Mouse (Mus musculus) testis, adult 2 months (tissue): ENCODE data around the gene Calr3.

Experiments
- CTCF ChIP-seq: fragments of 200-500 bp; IDR thresholded peaks from 2 replicates; pipeline ENCODE4 v1.5.1; 2012; ENCODE audit warnings: low read depth, mild to moderate bottlenecking, inconsistent platforms, low read length, moderate library complexity; ENCODE audit not compliant: control insufficient read depth, insufficient read depth, insufficient replicate concordance
- POLR2A ChIP-seq: fragments of 200-500 bp; IDR thresholded peaks from 2 replicates; pipeline ENCODE4 v1.6.1; 2012; ENCODE audit warnings: low read depth, mild to moderate bottlenecking, inconsistent platforms, low read length, moderate library complexity; ENCODE audit not compliant: control insufficient read depth

DNA sequence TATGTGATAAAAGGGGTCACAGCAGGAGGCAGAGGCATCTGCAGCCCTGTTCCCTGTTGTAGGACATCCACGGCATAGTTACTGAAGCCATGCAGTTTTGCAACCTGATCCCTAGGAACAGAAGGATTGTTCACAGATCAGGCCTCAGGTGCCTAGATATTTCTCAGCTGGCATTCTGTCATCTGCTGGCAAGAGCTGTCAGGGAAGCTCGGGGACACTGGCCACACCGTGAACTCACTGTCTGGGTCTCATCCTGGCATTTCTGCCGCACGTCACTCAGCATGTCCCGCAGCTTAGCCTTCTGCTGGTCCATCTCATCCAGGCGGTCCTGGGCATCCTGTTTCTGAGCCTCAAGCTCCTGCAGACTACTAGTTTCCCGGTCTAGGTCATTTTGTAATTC is 63.0 kb downstream of the Calr3 start:
- no peak for TF ChIP-seq CTCF
- TF ChIP-seq POLR2A = no peak
